In genomic region chr11:120608241-120609034, GRCm38 (mm10) we compare ENCODE assay signal across 9 mouse cellular contexts. TPM values are rescaled to one million over a fixed set of nuclear protein-coding genes. Genes with fewer than 3 reads are reported as not detected.
DNase-seq lines count a peak whose midpoint lies in the region; ATAC-seq lines count a peak whose summit lies in the region.
"Had no signal": no experiment of that assay in that cellular context is flagged by ENCODE, and none has a peak within 500 bp of the region (broad histone marks: within the 10 kb centered on the region; RNA-seq: fewer than 3 reads in every experiment).

TSS of gene Npb (plus strand) at chr11:120608477.

- DNase-seq in adrenal gland, postnatal 14 days, result peak; percentile 25
- DNase-seq in adrenal gland, postnatal 36 days, result no peak
- peak; percentile 19 for DNase-seq in urinary bladder, adult 2 months (ENCODE audit: low spot score)
- DNase-seq in urinary bladder, postnatal 25 days (ENCODE audit: low spot score), result no peak
- DNase-seq in spleen, adult 12 weeks (ENCODE audit: low spot score), result no peak
- no peak for DNase-seq in frontal cortex, postnatal 14 days (ENCODE audit: low spot score in 2 of 2)
- no peak for DNase-seq in adrenal gland, adult 18-20 months (ENCODE audit: low spot score in 2 of 2)

- WGBS in liver, embryonic 15.5 days (ENCODE audit: insufficient replicate concordance), result 21% methylated on average over 45 of the region's 45 CpGs

- peaks cover 39% of the 10 kb centered on the region for H3K4me1 ChIP-seq in liver, embryonic 15.5 days (replicated peaks)

- peak within 1 kb of the TSS; percentile 60 for H3K4me2 ChIP-seq in liver, embryonic 15.5 days

- H3K36me3 ChIP-seq in liver, embryonic 15.5 days (replicated peaks), result peaks cover 62% of the 10 kb centered on the region

- peak within 1 kb of the TSS; percentile 38 for H3K4me3 ChIP-seq in liver, embryonic 15.5 days (replicated peaks)

- H3K27ac ChIP-seq in liver, embryonic 15.5 days (replicated peaks), result peak within 1 kb of the TSS; percentile 57; the same call in 1 of the 2 replicates

- H3K27me3 ChIP-seq in liver, embryonic 15.5 days, result peaks cover 18% of the 10 kb centered on the region

- no peaks in the 10 kb centered on the region for H3K9me3 ChIP-seq in liver, embryonic 15.5 days (replicated peaks)

- peak within 1 kb of the TSS; percentile 26; the same call in 1 of the 2 replicates for H3K9ac ChIP-seq in liver, embryonic 15.5 days

- ATAC-seq in liver, embryonic 15.5 days (ENCODE audit: insufficient read depth), result peak; percentile 16; the same call in 1 of the 2 replicates

RNA-seq across cellular contexts. Expression of gene Npb, which starts in this region (rescaled TPM):
- total RNA-seq in adrenal gland, postnatal 14 days (2021), result 1.6 TPM in 1 of 2 replicates, not detected in the other
- 1 to 10 TPM in 1 of 2 experiments, not detected in 1; 1.6 TPM for total RNA-seq in adrenal gland, postnatal 36 days (2021)
- 0.40 and 0.62 TPM in 2 replicates for polyA plus RNA-seq in urinary bladder, adult 2 months (2012; rRNA removed)
- polyA plus RNA-seq in liver, embryonic 15.5 days (2015; fragmentation: Nextera tagmentation; extraction: Ambion mirVana), result 14.7 and 15.8 TPM in 2 replicates
- 1 to 10 TPM in 1 of 2 experiments, not detected in 1; 1.2 TPM for total RNA-seq in adrenal gland, adult 18-20 months (2021)
- total RNA-seq: heart, adult 18-20 months had no signal

Comparison
In these comparisons a context has a peak if more than half of its experiments do, and no peak if none do; other contexts are left out.
1. Peak in DNase-seq in urinary bladder, adult 2 months; RNA of the gene not detected or under 1 TPM.